Mouse (Mus musculus) R1 (cell line): ENCODE measurements around the gene Chn2.

Experiments
- DNase-seq: peaks from one replicate; pipeline ENCODE4 v3.0.0-alpha.2; 2018; ENCODE audit warnings: low read depth, low spot score

Chn2 gene

GRCm38 (mm10) chr6:54228874-54229273 is 189.5 kb downstream of the Chn2 start:
- DNase-seq = peak; percentile 61

- no peak for DNase-seq
Observed at GRCm38 (mm10) chr6:54231769-54232558, 192.6 kb downstream of the Chn2 start.

GRCm38 (mm10) chr6:54236441-54236840 is 197.1 kb downstream of the Chn2 start:
- DNase-seq = no peak

GRCm38 (mm10) chr6:54241761-54242160 is 202.4 kb downstream of the Chn2 start:
- DNase-seq = no peak

- DNase-seq = no peak
Observed at GRCm38 (mm10) chr6:54242286-54242685, 202.9 kb downstream of the Chn2 start.

- no peak for DNase-seq
Observed at GRCm38 (mm10) chr6:54248354-54249252, 209.2 kb downstream of the Chn2 start.

- DNase-seq = no peak
Observed at GRCm38 (mm10) chr6:54251401-54252191, 212.2 kb downstream of the Chn2 start.

GRCm38 (mm10) chr6:54253206-54253605 is 213.9 kb downstream of the Chn2 start:
- peak; percentile 61 for DNase-seq

- no peak for DNase-seq
Observed at GRCm38 (mm10) chr6:54253881-54254280, 214.5 kb downstream of the Chn2 start.

GRCm38 (mm10) chr6:54254759-54255158 is 215.4 kb downstream of the Chn2 start:
- DNase-seq = peak; percentile 54

GRCm38 (mm10) chr6:54255321-54255720 is 216.0 kb downstream of the Chn2 start:
- no peak for DNase-seq

GRCm38 (mm10) chr6:54256397-54256796 is 217.0 kb downstream of the Chn2 start:
- DNase-seq = no peak

GRCm38 (mm10) chr6:54257552-54257951 is 218.2 kb downstream of the Chn2 start:
- no peak for DNase-seq

GRCm38 (mm10) chr6:54258462-54258861 is 219.1 kb downstream of the Chn2 start:
- no peak for DNase-seq

GRCm38 (mm10) chr6:54262732-54263131 is 223.4 kb downstream of the Chn2 start:
- peak; percentile 47 for DNase-seq

- DNase-seq = no peak
Observed at GRCm38 (mm10) chr6:54263890-54264289, 224.5 kb downstream of the Chn2 start.

GRCm38 (mm10) chr6:54264537-54264936 is 225.2 kb downstream of the Chn2 start:
- DNase-seq = no peak

- DNase-seq = no peak
Observed at GRCm38 (mm10) chr6:54265384-54265783, 226.0 kb downstream of the Chn2 start.

GRCm38 (mm10) chr6:54272556-54273378 is 233.4 kb downstream of the Chn2 start:
- no peak for DNase-seq

GRCm38 (mm10) chr6:54273379-54273730 is 234.0 kb downstream of the Chn2 start:
- no peak for DNase-seq

GRCm38 (mm10) chr6:54277234-54277633 is 237.9 kb downstream of the Chn2 start:
- DNase-seq = no peak
